Mouse (Mus musculus) urinary bladder, postnatal 14 days (tissue): ENCODE data around the gene Rbpj.
A peak's percentile ranks its signal among the peaks of the same experiment; 100 is the strongest.
"Not testable (repeated sequence)": the region's sequence is repeated elsewhere in the genome, so short reads cannot be mapped to it uniquely, and the experiment has no call there.

ENCODE experiments used
- DNase-seq: peaks from one replicate; pipeline ENCODE4 v3.0.0; 2021; ENCODE audit warnings: low spot score

The Rbpj gene

GRCm38 (mm10) chr5:53511426-53511825 lies 45.5 kb downstream of the Rbpj start:
- DNase-seq, result peak; percentile 25

- no peak for DNase-seq
Observed at GRCm38 (mm10) chr5:53514959-53515612, 49.1 kb downstream of the Rbpj start.

- DNase-seq, result no peak
Observed at GRCm38 (mm10) chr5:53516482-53516881, 50.5 kb downstream of the Rbpj start.

DNA sequence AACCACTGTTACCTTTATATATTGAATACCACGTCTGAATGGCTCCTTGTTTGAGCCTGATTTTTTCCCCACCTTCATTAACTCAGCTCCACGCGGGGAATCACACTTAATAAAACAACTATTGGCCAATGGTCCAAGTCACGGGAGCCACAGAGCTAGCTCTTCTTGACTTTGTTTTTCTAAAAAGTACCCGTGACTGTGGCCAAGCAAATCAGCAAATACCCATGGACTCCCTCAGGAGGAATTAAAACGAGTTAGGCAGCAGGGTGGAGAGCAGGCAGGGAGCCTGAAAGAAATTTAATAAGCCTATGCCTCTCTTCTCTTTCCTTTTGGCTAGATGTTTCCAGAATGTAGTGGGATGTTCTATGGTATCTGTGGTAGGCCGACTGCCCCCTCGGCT lies 51.9 kb downstream of the Rbpj start:
- DNase-seq, result no peak

GRCm38 (mm10) chr5:53519131-53519530 lies 53.2 kb downstream of the Rbpj start:
- DNase-seq, result no peak

GRCm38 (mm10) chr5:53519998-53520577 lies 54.1 kb downstream of the Rbpj start:
- DNase-seq, result no peak

GRCm38 (mm10) chr5:53523046-53523445 lies 57.1 kb downstream of the Rbpj start:
- DNase-seq, result peak; percentile 77

- no peak for DNase-seq
Observed at GRCm38 (mm10) chr5:53524162-53524561, 58.2 kb downstream of the Rbpj start.

GRCm38 (mm10) chr5:53524831-53525230 lies 58.9 kb downstream of the Rbpj start:
- no peak for DNase-seq

- no peak for DNase-seq
Observed at GRCm38 (mm10) chr5:53525305-53526069, 59.5 kb downstream of the Rbpj start.

GRCm38 (mm10) chr5:53526070-53526430 lies 60.1 kb downstream of the Rbpj start:
- no peak for DNase-seq

DNA sequence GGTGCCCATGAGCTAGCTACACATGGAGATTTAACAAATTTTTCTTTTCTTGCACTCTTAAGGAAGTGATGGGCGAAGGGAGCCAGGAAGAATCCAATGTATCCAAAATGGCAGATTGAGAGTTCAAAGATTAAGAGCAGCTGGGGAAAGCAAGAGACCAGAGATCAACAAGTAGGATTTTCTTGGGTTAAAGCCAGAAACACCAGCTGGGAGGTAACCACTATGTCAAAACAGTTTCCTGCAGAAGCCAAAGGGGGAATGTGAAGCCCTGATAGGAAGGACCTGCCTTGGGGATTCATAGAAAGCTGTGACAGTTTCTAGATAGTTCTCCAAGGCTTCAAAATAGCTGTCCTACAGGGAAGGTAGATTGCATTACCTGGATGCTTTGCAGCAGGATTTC lies 63.9 kb downstream of the Rbpj start:
- DNase-seq, result no peak

GRCm38 (mm10) chr5:53535096-53535495 lies 69.1 kb downstream of the Rbpj start:
- DNase-seq, result no peak

- DNase-seq, result peak; percentile 26
Observed at GRCm38 (mm10) chr5:53536635-53537554, 70.9 kb downstream of the Rbpj start.

DNA sequence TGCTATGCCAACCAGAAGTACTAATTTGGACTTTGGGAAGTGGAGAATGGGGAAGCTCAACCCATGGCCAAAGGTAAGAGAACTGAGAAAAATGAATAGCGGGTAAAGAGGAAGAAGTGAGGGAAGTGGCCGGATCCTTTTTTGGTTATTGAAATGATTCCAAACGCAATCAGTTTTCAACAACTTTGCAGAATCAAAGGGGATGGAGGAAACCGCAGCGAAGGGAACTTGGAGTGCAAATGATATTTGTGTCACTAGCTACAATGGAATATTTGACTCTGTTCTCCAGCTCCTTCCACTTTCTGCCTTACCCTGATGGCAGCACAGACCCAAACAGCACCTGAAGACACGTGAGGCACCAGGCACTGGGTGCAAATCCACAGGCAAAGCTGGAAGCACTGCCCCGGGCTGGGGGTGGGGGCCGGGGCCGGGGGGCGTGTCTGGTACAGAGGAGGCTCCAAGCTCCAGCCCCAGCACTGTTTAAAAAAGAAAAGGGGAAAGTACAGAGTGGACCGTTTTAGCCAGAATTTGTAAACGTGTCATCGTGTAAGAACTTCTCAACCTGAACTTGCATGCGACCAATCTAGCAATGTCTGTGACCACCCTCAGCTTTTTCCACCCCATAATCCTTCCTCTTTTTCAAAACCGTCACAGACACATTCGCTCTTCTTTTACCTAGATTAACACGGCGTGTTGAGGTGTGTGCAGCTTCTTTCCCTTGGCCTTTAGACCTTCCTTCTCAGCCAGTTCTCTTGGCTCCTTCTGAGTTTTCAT lies 74.1 kb downstream of the Rbpj start:
- no peak for DNase-seq

- DNase-seq, result no peak
Observed at GRCm38 (mm10) chr5:53542073-53542472, 76.1 kb downstream of the Rbpj start.

DNA sequence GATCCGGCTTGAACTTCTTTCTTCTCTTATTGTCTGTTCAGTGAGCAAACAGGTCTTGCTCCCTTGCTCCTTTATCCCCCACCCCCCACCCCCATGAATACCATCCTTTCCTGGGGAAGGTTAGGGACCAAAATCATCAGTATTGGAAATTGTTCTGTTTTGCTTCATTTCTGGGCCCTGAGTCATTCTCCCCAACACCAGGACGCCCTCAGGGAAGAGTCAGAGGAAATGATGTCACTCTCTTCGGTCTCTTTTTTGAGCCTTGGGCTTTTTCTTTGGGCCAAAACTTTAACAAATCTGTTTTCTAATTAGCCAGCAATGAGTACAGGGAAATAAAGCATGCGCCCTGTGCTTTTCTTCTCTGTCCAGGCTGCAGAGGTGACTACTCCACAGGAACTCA lies 77.4 kb downstream of the Rbpj start:
- no peak for DNase-seq

DNA sequence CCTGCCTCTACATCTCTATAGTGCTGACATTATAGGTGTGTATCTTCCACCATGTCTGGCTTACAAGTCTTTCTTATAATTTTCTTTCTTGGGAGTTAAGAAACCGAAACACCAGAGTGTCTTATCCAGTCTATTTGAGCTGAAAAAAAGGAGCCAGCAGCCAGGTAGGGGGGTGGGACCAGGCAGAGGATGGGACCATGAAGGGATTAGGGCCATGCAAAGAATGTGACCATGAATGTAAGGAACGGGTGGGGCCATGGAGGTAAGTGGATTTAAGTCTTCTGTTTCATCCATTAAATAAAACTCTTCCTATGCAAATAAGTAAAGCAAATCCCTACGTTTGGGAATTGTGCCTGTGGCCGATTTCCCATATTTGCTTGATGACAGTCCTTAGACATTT lies 78.0 kb downstream of the Rbpj start:
- DNase-seq, result no peak

DNA sequence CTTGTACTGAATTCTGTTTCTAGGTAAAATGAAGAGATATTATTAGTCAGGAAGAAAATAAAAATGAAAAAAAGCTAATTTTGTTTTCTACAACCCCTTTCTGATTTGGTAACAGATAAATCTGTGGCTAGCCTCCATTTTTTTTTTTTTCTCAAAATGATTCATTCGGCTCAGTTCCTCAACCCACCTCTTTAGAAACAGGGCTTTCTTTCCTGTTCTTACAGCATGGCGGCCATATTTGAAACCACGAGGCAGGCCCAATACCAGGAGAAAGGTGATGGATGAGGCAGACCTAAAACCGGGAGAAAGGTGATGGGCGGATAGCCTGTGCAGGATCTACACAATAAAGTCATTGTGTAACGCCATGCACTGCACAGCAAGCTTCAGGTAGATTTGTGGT lies 80.5 kb downstream of the Rbpj start:
- DNase-seq, result no peak

GRCm38 (mm10) chr5:53546979-53547472 lies 81.1 kb downstream of the Rbpj start:
- no peak for DNase-seq

DNA sequence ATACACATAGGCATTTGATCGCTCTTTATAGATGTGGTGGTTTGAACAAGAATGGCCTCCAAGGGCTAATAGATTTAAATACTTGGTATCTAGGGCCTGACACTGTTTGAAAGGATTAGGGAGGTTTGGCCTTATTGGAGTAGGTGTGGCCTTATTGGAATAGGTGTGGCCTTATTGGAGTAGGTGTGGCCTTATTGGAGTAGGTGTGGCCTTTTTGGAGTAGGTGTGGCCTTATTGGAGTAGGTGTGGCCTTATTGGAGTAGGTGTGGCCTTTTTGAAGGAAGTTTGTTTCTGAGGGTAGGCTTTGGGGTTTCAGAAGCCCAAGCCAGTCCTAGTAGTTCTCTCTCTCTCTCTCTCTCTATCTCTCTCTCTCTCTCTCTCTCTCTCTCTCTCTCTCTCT lies 84.4 kb downstream of the Rbpj start:
- not testable (repeated sequence) for DNase-seq
